Mouse (Mus musculus) heart, adult 2 months (tissue): Measurements from ENCODE around the gene Abca5. TPM values are rescaled to one million over a fixed set of nuclear protein-coding genes. Genes with fewer than 3 reads are reported as not detected.

Source experiments
- DNase-seq, 2 experiments: peaks; one replicate each; pipeline ENCODE4 v3.0.0; 2021
- H3K27ac ChIP-seq: fragments of 200-600 bp; 2 replicates; pipeline ENCODE4 v1.8.1; 2022
- H3K27me3 ChIP-seq: fragments of 200-500 bp; 2 replicates; pipeline ENCODE4 v1.6.1; 2012; ENCODE audit warnings: mild to moderate bottlenecking, low read length, inconsistent platforms, mixed read lengths; ENCODE audit not compliant: control insufficient read depth, insufficient read depth
- H3K36me3 ChIP-seq: fragments of 200-500 bp; 2 replicates; pipeline ENCODE4 v1.6.1; 2012; ENCODE audit warnings: low read length, inconsistent platforms; ENCODE audit not compliant: control insufficient read depth, insufficient read depth
- H3K4me1 ChIP-seq: fragments of 200-500 bp; 2 replicates; pipeline ENCODE4 v1.6.1; 2011; ENCODE audit warnings: low read length; ENCODE audit not compliant: control insufficient read depth, insufficient read depth
- H3K4me3 ChIP-seq: fragments of 200-600 bp; 2 replicates; pipeline ENCODE4 v1.8.1; 2022
- H3K79me2 ChIP-seq: fragments of 200-500 bp; replicated peaks from 2 replicates; pipeline ENCODE4 v1.6.1; 2012; ENCODE audit warnings: mild to moderate bottlenecking, inconsistent platforms, low read length, moderate library complexity, mixed read lengths; ENCODE audit not compliant: control insufficient read depth, insufficient read depth
- H3K9ac ChIP-seq: fragments of 200-500 bp; 2 replicates; pipeline ENCODE4 v1.6.1; 2012; ENCODE audit warnings: low read depth, mild to moderate bottlenecking, control low read depth, inconsistent platforms, low read length, mixed read lengths
- CTCF ChIP-seq: fragments of 200-600 bp; IDR thresholded peaks from 2 replicates; pipeline ENCODE4 v1.8.1; 2022; ENCODE audit warnings: antibody characterized with exemption, mild to moderate bottlenecking, moderate library complexity
- EP300 ChIP-seq: fragments of 200-500 bp; IDR thresholded peaks from 2 replicates; pipeline ENCODE4 v1.6.1; 2011; ENCODE audit warnings: low read depth, low read length, control low read depth; ENCODE audit not compliant: insufficient read depth
- POLR2A ChIP-seq: fragments of 200-500 bp; IDR thresholded peaks from 2 replicates; pipeline ENCODE4 v1.6.1; 2011; ENCODE audit warnings: mild to moderate bottlenecking, low read depth, low read length, control low read depth; ENCODE audit not compliant: insufficient read depth
- WGBS: fragments of 180-500 bp; shearing (Covaris S2); methylation state at CpG from one replicate; pipeline ENCODE4 v1.1.7; 2018; 5-methylcytosine and 5-hydroxymethylcytosine counted together
- intact Hi-C: fragments of 180-260 bp; cut with DNase I; formaldehyde crosslinking; loops from one replicate; pipeline ENCODE4 v1.15.1; 2025
- long read RNA-seq: library from polyadenylated mRNA; stranded (forward); transcript quantifications from one replicate; pipeline ENCODE4 v2.0.0, GENCODE M21; 2021
- polyA plus RNA-seq: library from polyadenylated mRNA; depleted of rRNA; stranded (reverse); fragments of >200 nt; gene quantifications from 2 replicates; pipeline ENCODE4 v1.2.3, GENCODE M21; 2012; rRNA removed
- total RNA-seq, 2 experiments: library from RNA; stranded (reverse); gene quantifications; 2 replicates each; pipeline ENCODE4 v1.2.3; 2021

The Abca5 gene
- total RNA-seq (1 to 10 TPM; 6.7 to 9.1 TPM), polyA plus RNA-seq (1.2 and 2.3 TPM in 2 replicates)
- long read RNA-seq, partial matches to known transcripts: 0 of 2 reads
- long read RNA-seq, other reads (novel, unspliced or antisense): 2 of 2 reads

- WGBS: 1% methylated on average over 93 of the region's 95 CpGs
- Histone ChIP-seq H3K9ac (peak within 1 kb of the TSS; percentile 98), H3K4me1 (no peaks in the 10 kb centered on the region; the same call in 1 of the 2 replicates), H3K27ac (peak within 1 kb of the TSS; percentile 65), H3K36me3 (peaks cover 2% of the 10 kb centered on the region; the same call in 1 of the 2 replicates), H3K79me2 (no peaks in the 10 kb centered on the region), H3K27me3 (no peaks in the 10 kb centered on the region), H3K4me3 (peak within 1 kb of the TSS; percentile 61)
- peak; percentile 90 to 91 for DNase-seq
- TF ChIP-seq POLR2A (no peak), CTCF (no peak), EP300 (no peak)
- intact Hi-C loops: loop anchor here (10.0 kb wide), 1 partner anchor 973 kb away; the partner anchor contains the start of gene Gna13
These were observed at the start of gene Abca5 for GRCm38 (mm10) chr11:110337289-110338245. Abca5 (minus strand) TSS chr11:110337716.

GRCm38 (mm10) chr11:110385487-110385886, 48.0 kb upstream of the Abca5 start:
- 87% methylated on average over 2 of the region's 2 CpGs for WGBS
- Histone ChIP-seq H3K27me3 (no peaks in the 10 kb centered on the region), H3K36me3 (no peaks in the 10 kb centered on the region), H3K9ac (no peak overlapping the region), H3K4me1 (peaks cover under 1% of the 10 kb centered on the region; the same call in 1 of the 2 replicates), H3K79me2 (no peaks in the 10 kb centered on the region), H3K4me3 (no peak overlapping the region), H3K27ac (no peak overlapping the region)
- DNase-seq: no peak
- TF ChIP-seq EP300 (no peak), CTCF (no peak), POLR2A (no peak)
- intact Hi-C loops: no loop called here

- no peak overlapping the region; the same call in 1 of the 2 replicates for H3K27ac ChIP-seq
- no peaks in the 10 kb centered on the region for H3K36me3 ChIP-seq
- no peaks in the 10 kb centered on the region for H3K27me3 ChIP-seq
- H3K4me3 ChIP-seq: peak overlapping the region; percentile 46
- no peak for DNase-seq
- H3K4me1 ChIP-seq: peaks cover 7% of the 10 kb centered on the region
- H3K9ac ChIP-seq: no peak overlapping the region; the same call in 1 of the 2 replicates
- H3K79me2 ChIP-seq: no peaks in the 10 kb centered on the region
- WGBS: 37% methylated on average over 15 of the region's 15 CpGs
- no peak for TF ChIP-seq CTCF
- no peak for TF ChIP-seq EP300
- TF ChIP-seq POLR2A: no peak
- intact Hi-C loops: no loop called here
These were observed 42.8 kb upstream of the Abca5 start for GRCm38 (mm10) chr11:110380310-110380668.

DNA sequence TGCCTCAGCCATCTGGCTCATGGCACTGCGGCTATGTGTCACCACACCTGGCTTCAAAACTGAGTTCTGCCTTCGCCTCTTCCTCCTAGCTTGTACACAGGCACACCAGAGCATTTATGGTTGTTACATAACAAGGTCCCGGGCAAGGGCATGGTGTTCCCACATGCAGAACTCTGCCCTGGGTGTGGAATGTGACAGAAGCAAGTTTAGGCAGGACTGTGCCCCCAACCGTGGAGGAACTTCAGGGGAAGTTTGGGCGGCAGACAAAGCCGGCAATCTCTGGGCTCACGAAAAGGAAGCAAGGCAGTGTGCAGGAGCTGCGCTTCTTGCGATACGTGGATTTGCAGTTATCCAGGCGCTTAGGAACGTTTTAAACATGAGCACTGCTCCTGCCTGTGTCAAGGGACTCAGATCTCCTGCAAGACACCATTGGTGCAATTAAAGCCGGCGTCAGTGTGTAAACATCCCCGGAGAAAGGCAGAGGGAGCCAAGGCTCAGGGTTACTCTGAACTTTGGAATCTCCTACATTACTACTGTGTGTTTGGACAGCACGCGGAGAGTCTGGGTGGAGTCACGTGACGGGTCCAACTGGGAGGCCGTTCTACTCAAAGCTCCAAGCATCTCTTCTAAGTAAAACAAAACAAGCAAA, 42.3 kb upstream of the Abca5 start:
- WGBS: 7% methylated on average over 20 of the region's 20 CpGs
- Histone ChIP-seq H3K36me3 (no peaks in the 10 kb centered on the region), H3K79me2 (no peaks in the 10 kb centered on the region), H3K9ac (peak overlapping the region; percentile 46), H3K4me1 (peaks cover 7% of the 10 kb centered on the region), H3K4me3 (peak overlapping the region; percentile 46), H3K27me3 (no peaks in the 10 kb centered on the region), H3K27ac (peak overlapping the region; percentile 67)
- peak; percentile 61 to 75 for DNase-seq
- 0 out of 2 replicates have a peak, but pooled peaks have one; percentile 24 for TF ChIP-seq EP300
- TF ChIP-seq CTCF: peak; percentile 50
- TF ChIP-seq POLR2A: 0 out of 2 replicates have a peak, but pooled peaks have one; percentile 16
- intact Hi-C loops: no loop called here

DNA sequence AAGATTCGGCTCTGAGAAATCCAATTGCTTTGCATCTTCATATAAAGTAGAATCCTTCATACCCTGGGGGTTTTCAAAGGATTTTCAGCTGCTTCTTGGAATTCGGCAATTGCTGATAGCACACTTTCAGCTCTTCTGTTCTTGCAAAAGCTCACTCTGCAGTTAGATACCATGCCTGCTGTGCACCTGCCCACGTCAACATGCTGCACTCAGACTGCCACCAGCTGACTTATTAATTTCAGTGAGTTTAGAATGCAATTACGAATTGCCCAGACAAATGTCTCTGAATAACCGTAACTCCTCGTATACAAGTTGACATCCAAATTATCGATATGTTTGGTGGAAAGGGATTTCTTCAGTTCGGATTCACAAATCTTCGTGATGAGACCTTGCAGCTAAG, 36.5 kb upstream of the Abca5 start:
- Histone ChIP-seq H3K4me3 (no peak overlapping the region), H3K36me3 (no peaks in the 10 kb centered on the region), H3K9ac (no peak overlapping the region), H3K4me1 (no peaks in the 10 kb centered on the region), H3K27ac (no peak overlapping the region), H3K79me2 (no peaks in the 10 kb centered on the region), H3K27me3 (no peaks in the 10 kb centered on the region)
- DNase-seq: no peak
- intact Hi-C loops: no loop called here
- no peak for TF ChIP-seq CTCF
- TF ChIP-seq POLR2A: no peak
- no peak for TF ChIP-seq EP300
- 87% methylated on average over 9 of the region's 9 CpGs for WGBS
